Mouse (Mus musculus) embryonic facial prominence, embryonic 12.5 days (tissue): ENCODE data around the gene Eif2a. TPM values are rescaled to one million over a fixed set of nuclear protein-coding genes. Genes with fewer than 3 reads are reported as not detected.

ENCODE experiments used
- ATAC-seq: fragments of 200-750 bp; cut with Nextera tagmentation; 2 replicates; pipeline ENCODE4 v1.8.0; 2017; ENCODE audit not compliant: insufficient number of reproducible peaks, insufficient read depth, low FRiP score, low TSS enrichment
- H3K27ac ChIP-seq: fragments of 300-500 bp; sonication (generic); 2 replicates; pipeline ENCODE4 v1.5.1; 2016; ENCODE audit warnings: mild to moderate bottlenecking
- H3K27me3 ChIP-seq: fragments of 300-500 bp; sonication (generic); 2 replicates; pipeline ENCODE4 v1.6.1; 2016; ENCODE audit warnings: mild to moderate bottlenecking, moderate library complexity
- H3K36me3 ChIP-seq: fragments of 300-500 bp; sonication (generic); 2 replicates; pipeline ENCODE4 v1.6.1; 2016; ENCODE audit warnings: mild to moderate bottlenecking
- H3K4me1 ChIP-seq: fragments of 300-500 bp; sonication (generic); 2 replicates; pipeline ENCODE4 v1.6.1; 2016
- H3K4me2 ChIP-seq: fragments of 300-500 bp; sonication (generic); replicated peaks from 2 replicates; pipeline ENCODE4 v1.6.1; 2016; ENCODE audit warnings: mild to moderate bottlenecking, moderate library complexity
- H3K4me3 ChIP-seq: fragments of 300-500 bp; sonication (generic); 2 replicates; pipeline ENCODE4 v1.5.1; 2016; ENCODE audit warnings: mild to moderate bottlenecking
- H3K9ac ChIP-seq: fragments of 300-500 bp; sonication (generic); 2 replicates; pipeline ENCODE4 v1.6.1; 2016; ENCODE audit warnings: mild to moderate bottlenecking, moderate library complexity
- H3K9me3 ChIP-seq: fragments of 300-500 bp; sonication (generic); 2 replicates; pipeline ENCODE4 v1.6.1; 2016; ENCODE audit warnings: mild to moderate bottlenecking, moderate library complexity
- WGBS: fragments of 180-500 bp; shearing (Covaris S2); methylation state at CpG from one replicate; pipeline ENCODE4 v1.1.7; 2016; 5-methylcytosine and 5-hydroxymethylcytosine counted together
- polyA plus RNA-seq: library from polyadenylated mRNA; unstranded; fragments of >200 nt; fragmentation: Nextera tagmentation; extraction: Ambion mirVana; gene quantifications from 2 replicates; pipeline ENCODE4 v1.2.1, GENCODE M21; 2016

Eif2a gene
- polyA plus RNA-seq, 1 experiment from 2014 or later: 56.4 TPM

DNA sequence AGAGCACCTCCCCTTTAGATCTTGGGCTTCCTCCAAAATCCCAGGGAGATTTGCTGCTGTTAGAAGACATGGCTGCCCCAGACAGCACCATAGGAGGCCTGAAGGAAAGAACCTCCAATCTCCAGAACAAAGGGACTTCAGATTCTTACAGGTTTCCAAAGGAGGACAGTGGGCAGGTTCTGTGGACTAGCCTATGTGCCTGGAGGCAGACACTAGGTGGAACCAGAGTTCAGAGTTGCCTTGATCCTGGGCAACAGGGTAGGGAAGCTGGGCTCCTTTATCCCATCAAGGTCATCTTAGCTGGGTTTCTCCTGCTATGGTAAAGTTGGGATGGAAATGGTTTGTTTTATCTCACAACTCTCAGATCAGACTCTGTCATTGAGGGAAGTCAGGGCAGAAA is 14.0 kb upstream of the Eif2a start:
- Histone ChIP-seq H3K4me3 (no peak overlapping the region), H3K36me3 (no peaks in the 10 kb centered on the region), H3K27ac (no peak overlapping the region), H3K9ac (no peak overlapping the region), H3K4me2 (no peak overlapping the region), H3K27me3 (no peaks in the 10 kb centered on the region), H3K9me3 (no peaks in the 10 kb centered on the region), H3K4me1 (no peaks in the 10 kb centered on the region)
- no peak for ATAC-seq

DNA sequence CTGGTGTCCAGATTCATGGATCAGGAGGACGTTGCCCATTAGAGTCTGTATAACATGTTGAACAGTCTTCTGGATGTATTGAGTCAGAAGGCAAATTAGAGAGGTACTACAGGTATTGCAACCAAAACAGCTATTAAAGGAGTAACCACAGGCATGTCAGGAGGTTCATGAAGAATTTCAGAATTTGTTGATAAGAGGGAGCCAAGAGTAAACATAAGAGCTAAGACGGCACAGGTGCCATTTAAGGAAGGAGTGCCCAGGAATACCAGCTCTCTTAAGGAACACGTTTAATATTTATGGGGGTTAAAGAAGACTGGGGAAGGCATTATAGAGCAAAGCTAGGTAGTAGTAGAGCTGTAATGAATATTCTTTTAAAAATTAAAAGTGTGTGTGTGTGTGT is 12.9 kb upstream of the Eif2a start:
- Histone ChIP-seq H3K9ac (no peak overlapping the region), H3K4me1 (no peaks in the 10 kb centered on the region), H3K27ac (no peak overlapping the region), H3K4me3 (no peak overlapping the region), H3K36me3 (no peaks in the 10 kb centered on the region), H3K27me3 (no peaks in the 10 kb centered on the region), H3K4me2 (no peak overlapping the region), H3K9me3 (no peaks in the 10 kb centered on the region)
- ATAC-seq: no peak
- WGBS: 82% methylated on average over 3 of the region's 3 CpGs

DNA sequence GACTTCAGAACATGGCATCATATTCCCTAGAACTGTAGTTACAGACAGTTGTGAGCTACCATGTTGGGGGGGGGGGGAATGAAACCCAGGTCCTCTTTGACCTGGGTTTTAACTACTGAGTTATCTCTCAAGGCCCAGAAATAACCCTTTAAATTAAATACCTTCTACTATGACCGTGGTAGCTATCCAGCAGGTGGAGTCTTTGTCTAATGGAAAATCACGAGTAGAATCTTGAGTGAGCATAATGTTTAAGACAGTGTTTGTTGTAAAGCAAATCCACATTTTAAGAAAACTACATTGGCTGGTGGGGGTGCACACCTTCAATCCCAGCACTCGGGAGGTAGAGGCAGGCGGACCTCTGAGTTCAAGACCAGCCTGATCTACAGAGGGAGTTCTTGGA is 12.1 kb upstream of the Eif2a start:
- no peak overlapping the region for H3K9ac ChIP-seq
- H3K27ac ChIP-seq: no peak overlapping the region
- H3K27me3 ChIP-seq: no peaks in the 10 kb centered on the region
- H3K36me3 ChIP-seq: no peaks in the 10 kb centered on the region
- H3K9me3 ChIP-seq: no peaks in the 10 kb centered on the region
- H3K4me3 ChIP-seq: no peak overlapping the region
- no peak overlapping the region for H3K4me2 ChIP-seq
- no peaks in the 10 kb centered on the region for H3K4me1 ChIP-seq
- 81% methylated on average over 4 of the region's 4 CpGs for WGBS
- ATAC-seq: no peak

DNA sequence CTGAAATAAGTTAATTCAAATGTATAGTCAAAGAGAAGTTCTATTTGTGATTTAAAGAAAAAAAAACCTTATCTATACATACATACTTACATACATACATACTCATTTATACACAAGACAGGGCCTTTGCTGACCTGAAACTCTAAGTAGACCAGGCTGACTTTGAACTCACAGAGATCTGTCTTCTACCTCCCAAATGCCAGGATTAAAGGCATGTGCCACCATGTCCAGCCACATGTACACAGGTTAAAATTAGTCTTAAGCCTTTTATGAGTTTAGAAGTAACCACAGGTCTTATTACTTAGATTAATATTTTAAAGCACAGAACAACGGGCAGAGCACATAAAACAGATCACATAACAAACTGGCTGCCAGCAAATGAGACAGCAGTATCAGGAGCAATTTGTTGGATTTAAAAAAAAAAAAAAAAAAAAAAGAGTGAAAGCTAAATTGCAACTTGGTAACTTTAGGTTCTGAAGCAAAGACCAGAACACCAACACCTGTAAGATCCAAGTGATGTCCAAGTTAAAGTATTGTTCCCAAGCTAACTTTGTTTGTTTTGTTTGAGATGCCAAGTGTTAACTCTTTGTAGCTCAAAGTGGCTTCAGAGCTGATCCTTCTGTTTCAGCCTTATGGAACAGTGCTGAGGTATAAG is 9.5 kb upstream of the Eif2a start:
- Histone ChIP-seq H3K36me3 (peaks cover 4% of the 10 kb centered on the region), H3K9me3 (no peaks in the 10 kb centered on the region), H3K27ac (no peak overlapping the region), H3K4me2 (no peak overlapping the region), H3K9ac (no peak overlapping the region), H3K27me3 (no peaks in the 10 kb centered on the region), H3K4me1 (no peaks in the 10 kb centered on the region), H3K4me3 (no peak overlapping the region)
- WGBS: 62% methylated on average over 1 of the region's 1 CpGs
- no peak for ATAC-seq

DNA sequence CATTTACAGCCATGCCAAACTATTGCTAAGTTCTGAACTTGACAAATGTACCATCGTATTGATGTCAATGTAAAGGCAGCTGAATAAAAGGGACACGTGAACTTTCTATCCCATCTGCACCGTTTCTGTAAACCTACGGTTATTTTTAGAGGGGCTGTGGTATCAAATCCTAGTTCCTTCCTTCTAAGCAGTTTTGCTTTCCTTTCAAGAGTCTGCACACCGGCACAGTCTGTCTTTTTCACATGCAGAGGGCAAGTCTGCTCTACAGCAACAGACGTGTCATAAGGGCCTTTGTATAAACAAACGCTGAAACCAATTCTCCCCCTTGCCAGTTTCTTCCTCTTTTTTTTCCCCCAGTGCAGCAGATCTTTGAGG is 9.0 kb upstream of the Eif2a start:
- ATAC-seq: no peak
- no peak overlapping the region for H3K4me2 ChIP-seq
- H3K9me3 ChIP-seq: no peaks in the 10 kb centered on the region
- no peak overlapping the region for H3K4me3 ChIP-seq
- no peaks in the 10 kb centered on the region for H3K4me1 ChIP-seq
- no peaks in the 10 kb centered on the region for H3K27me3 ChIP-seq
- H3K36me3 ChIP-seq: peaks cover 9% of the 10 kb centered on the region
- H3K27ac ChIP-seq: no peak overlapping the region
- WGBS: 63% methylated on average over 7 of the region's 7 CpGs
- H3K9ac ChIP-seq: no peak overlapping the region

DNA sequence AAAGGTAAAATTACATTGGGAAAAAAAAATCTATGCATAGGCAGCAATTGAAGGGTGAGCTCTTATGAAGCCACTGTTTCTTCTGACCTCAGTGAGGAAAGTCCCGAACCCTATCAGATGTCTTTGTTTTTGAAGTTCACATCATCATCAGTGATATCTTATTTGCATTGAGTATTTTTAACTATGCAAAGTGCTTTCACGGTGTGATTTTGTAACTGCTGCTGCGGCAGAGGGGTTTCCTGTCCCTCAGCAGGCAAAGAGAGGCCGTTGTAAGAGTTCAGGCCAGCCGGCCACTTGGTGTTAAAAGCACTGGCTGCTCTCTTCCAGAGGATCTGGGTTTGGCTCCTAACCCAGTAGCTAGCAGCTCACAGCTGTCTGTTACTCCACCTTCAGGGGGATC is 8.4 kb upstream of the Eif2a start:
- no peaks in the 10 kb centered on the region for H3K9me3 ChIP-seq
- H3K36me3 ChIP-seq: peaks cover 12% of the 10 kb centered on the region
- no peak overlapping the region for H3K4me2 ChIP-seq
- no peaks in the 10 kb centered on the region for H3K27me3 ChIP-seq
- no peak for ATAC-seq
- H3K4me3 ChIP-seq: no peak overlapping the region
- no peaks in the 10 kb centered on the region for H3K4me1 ChIP-seq
- no peak overlapping the region for H3K27ac ChIP-seq
- H3K9ac ChIP-seq: no peak overlapping the region
- 70% methylated on average over 5 of the region's 5 CpGs for WGBS

DNA sequence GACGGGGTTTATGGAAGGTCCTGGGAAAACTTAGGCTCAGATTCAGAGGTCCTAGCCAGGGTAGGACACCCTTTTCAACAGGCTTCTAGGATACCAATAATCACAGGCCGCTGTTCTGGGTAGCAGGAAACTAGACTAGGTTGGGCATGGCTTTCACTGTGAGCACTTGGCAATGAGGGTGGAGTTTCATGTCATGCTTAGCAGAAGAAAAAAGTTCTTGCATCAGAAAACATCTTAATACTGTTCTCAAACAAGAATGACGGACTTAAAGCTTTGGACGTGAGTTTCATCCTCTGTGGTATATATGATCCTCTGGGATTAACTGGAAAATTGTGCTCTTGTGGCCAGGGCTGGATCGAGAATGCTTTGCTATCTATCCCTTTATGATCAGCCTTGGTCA is 7.8 kb upstream of the Eif2a start:
- Histone ChIP-seq H3K27me3 (no peaks in the 10 kb centered on the region), H3K36me3 (peaks cover 15% of the 10 kb centered on the region)
- no peak for ATAC-seq

DNA sequence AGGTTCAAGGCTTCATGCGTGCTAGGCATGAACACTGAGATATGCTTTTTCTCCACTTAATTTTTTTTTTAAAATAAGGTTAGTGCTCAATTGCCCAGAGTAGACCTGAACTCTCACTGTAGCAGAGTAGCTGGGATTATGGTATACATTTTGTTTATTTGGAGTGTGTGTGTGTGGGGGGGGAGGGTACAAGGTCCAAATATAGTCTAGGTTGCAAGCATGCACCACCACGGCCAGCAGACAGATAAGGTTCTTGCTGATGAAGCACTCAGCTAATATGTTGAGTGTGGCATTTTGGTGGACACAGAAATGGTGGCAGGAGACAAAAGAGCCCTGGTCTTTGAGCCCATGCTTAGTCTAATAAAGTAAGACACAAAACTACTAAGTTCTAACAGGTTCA is 6.7 kb upstream of the Eif2a start:
- no peak for ATAC-seq
- Histone ChIP-seq H3K9me3 (no peaks in the 10 kb centered on the region), H3K4me1 (peaks cover 3% of the 10 kb centered on the region), H3K9ac (no peak overlapping the region), H3K27me3 (no peaks in the 10 kb centered on the region), H3K4me2 (no peak overlapping the region), H3K27ac (no peak overlapping the region), H3K4me3 (no peak overlapping the region), H3K36me3 (peaks cover 18% of the 10 kb centered on the region)
- WGBS: 87% methylated on average over 2 of the region's 2 CpGs

More for the DNA sequence above, 7.8 kb upstream of the Eif2a start:
- no peaks in the 10 kb centered on the region for H3K4me1 ChIP-seq
- H3K4me3 ChIP-seq: no peak overlapping the region
- no peaks in the 10 kb centered on the region for H3K9me3 ChIP-seq
- H3K4me2 ChIP-seq: no peak overlapping the region
- WGBS: 80% methylated on average over 5 of the region's 5 CpGs
- no peak overlapping the region for H3K27ac ChIP-seq
- no peak overlapping the region for H3K9ac ChIP-seq

DNA sequence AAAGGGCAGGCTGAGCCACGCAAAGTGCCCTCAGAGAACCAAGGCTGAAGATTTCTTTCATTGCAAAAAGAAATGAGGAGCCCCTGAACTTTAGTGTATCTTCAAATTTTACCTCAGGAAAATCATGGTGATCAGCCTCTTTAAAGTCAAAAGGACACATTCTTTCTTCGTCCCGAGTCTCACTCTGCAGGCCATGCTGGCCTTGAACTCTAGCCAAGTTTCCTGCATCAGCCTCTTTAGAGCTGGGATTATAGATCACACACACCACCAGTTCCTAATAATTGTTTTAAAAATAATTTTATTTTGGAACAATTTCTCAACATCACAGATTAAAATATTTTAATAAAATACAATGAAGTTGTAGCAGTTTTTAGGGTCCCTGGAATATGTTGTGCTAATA is 6.1 kb upstream of the Eif2a start:
- no peaks in the 10 kb centered on the region for H3K27me3 ChIP-seq
- 88% methylated on average over 3 of the region's 3 CpGs for WGBS
- peaks cover 9% of the 10 kb centered on the region for H3K4me1 ChIP-seq
- no peak for ATAC-seq
- H3K4me2 ChIP-seq: no peak overlapping the region
- H3K9ac ChIP-seq: no peak overlapping the region
- no peaks in the 10 kb centered on the region for H3K9me3 ChIP-seq
- peaks cover 18% of the 10 kb centered on the region for H3K36me3 ChIP-seq
- no peak overlapping the region for H3K27ac ChIP-seq
- no peak overlapping the region for H3K4me3 ChIP-seq

DNA sequence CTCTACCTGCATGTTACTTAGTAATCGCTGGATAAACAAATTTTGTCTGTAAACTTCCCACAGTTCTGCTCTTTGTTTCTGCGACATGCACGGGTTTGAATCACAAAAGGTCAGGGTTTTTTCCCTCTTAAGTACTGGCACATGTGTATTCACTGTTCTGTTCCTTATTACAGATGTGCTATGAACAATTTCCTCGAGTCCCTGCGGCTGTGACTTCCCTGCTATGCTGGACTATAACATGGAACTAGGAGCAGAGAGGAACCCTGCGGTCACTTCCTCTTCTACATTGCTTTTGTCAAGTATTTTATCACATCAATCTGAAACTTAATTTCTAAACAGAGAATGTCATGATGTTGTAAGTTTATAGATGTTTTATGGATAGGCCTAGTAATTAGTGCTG is 5.3 kb upstream of the Eif2a start:
- Histone ChIP-seq H3K27ac (no peak overlapping the region), H3K9ac (no peak overlapping the region), H3K27me3 (no peaks in the 10 kb centered on the region), H3K9me3 (no peaks in the 10 kb centered on the region), H3K36me3 (peaks cover 18% of the 10 kb centered on the region), H3K4me1 (peaks cover 9% of the 10 kb centered on the region), H3K4me2 (no peak overlapping the region), H3K4me3 (no peak overlapping the region)
- WGBS: 75% methylated on average over 6 of the region's 6 CpGs
- ATAC-seq: no peak

DNA sequence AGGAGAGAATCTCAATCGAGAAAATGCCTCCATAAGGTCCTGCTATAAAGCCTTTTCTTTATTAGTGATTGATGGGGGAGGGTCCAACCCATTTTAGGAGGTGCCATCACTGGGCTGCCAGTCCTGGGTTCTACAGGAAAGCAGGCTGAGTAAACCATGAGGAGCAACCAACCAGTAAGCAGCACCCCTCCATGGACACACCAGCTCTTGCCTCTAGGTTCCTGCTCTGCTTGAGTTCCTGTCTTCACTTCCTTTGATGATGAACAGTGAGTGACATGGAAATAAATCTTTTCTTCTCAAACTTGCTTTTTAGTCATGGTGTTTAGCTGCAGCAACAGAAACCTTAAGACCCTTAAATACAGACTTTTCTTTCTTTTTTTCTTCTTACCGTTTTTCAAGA is 4.3 kb upstream of the Eif2a start:
- Histone ChIP-seq H3K9ac (no peak overlapping the region), H3K27me3 (no peaks in the 10 kb centered on the region), H3K4me3 (no peak overlapping the region), H3K9me3 (no peaks in the 10 kb centered on the region), H3K36me3 (peaks cover 18% of the 10 kb centered on the region), H3K27ac (no peak overlapping the region), H3K4me1 (peaks cover 9% of the 10 kb centered on the region), H3K4me2 (no peak overlapping the region)
- no peak for ATAC-seq
- 90% methylated on average over 2 of the region's 2 CpGs for WGBS

DNA sequence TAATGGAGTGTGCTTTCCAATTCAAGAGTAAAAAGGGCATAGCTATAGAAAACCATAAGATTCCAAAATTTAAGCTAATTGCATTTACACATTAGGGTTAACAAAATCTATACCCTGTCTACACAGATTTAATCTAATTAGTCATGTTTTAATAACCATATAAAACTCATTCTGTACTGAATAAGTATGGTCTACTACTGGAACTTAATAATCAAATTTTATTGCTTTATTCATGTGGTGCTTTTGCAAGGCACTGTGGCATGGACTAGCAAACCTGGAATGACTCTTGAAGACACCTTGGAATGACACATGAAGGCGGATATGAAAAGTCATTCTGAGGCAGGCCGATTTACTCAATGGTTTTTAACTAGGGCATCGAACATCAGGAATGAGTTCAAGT is 2.2 kb upstream of the Eif2a start:
- no peak overlapping the region for H3K4me3 ChIP-seq
- WGBS: 91% methylated on average over 3 of the region's 3 CpGs
- no peak overlapping the region for H3K9ac ChIP-seq
- no peak overlapping the region for H3K4me2 ChIP-seq
- H3K4me1 ChIP-seq: peaks cover 16% of the 10 kb centered on the region
- no peak overlapping the region for H3K27ac ChIP-seq
- H3K9me3 ChIP-seq: no peaks in the 10 kb centered on the region
- no peaks in the 10 kb centered on the region for H3K27me3 ChIP-seq
- ATAC-seq: no peak
- peaks cover 18% of the 10 kb centered on the region for H3K36me3 ChIP-seq

DNA sequence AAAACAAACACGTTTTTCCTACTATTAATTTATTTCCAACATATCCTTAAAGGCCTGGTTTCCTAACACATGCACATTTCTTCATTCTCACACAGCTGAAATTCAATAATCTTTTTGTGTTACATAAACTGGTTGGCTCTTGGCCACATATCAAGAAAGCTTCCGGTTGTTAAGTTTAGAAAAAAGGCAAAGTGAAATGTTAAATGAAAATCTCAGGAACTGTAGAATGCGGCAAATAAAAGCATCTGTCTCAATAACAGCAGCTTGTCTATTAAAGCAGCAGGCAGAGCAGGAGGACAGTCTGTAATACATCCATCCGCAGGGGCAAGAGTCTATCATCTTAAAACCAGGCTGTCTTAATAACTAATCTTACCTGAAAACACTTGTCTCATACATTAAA is 1.4 kb upstream of the Eif2a start:
- H3K27ac ChIP-seq: no peak overlapping the region
- WGBS: 66% methylated on average over 4 of the region's 4 CpGs
- ATAC-seq: no peak

More for the DNA sequence above, 1.4 kb upstream of the Eif2a start:
- H3K27me3 ChIP-seq: no peaks in the 10 kb centered on the region
- peaks cover 18% of the 10 kb centered on the region for H3K36me3 ChIP-seq
- peak overlapping the region; percentile 94 for H3K9ac ChIP-seq
- H3K4me3 ChIP-seq: peak overlapping the region; percentile 75
- peaks cover 16% of the 10 kb centered on the region for H3K4me1 ChIP-seq
- peak overlapping the region; percentile 69 for H3K4me2 ChIP-seq
- no peaks in the 10 kb centered on the region for H3K9me3 ChIP-seq
